Mouse (Mus musculus): ENCODE results near the gene Prpf3. TPM values are rescaled to one million over a fixed set of nuclear protein-coding genes. Genes with fewer than 3 reads are reported as not detected.
"Not testable (repeated sequence)": the region's sequence is repeated elsewhere in the genome, so short reads cannot be mapped to it uniquely, and the experiment has no call there.

Prpf3 gene
- polyA plus RNA-seq, 1 experiment, result 4.5 TPM

- no peak for TF ChIP-seq CTCF (IDR thresholded peaks at IDR 0.05; ENCODE audit: extremely low read depth, insufficient read length, insufficient replicate concordance, low read depth, low read length)
- no peak overlapping the region for H3K4me3 ChIP-seq (ENCODE audit: low read depth, low read length)
- H3K27me3 ChIP-seq (ENCODE audit: control insufficient read depth, insufficient read depth, low read length), result peaks cover 17% of the 10 kb centered on the region
- peaks cover 5% of the 10 kb centered on the region for H3K4me1 ChIP-seq (ENCODE audit: control insufficient read depth, insufficient read depth, insufficient read length, low read length)
- H3K27ac ChIP-seq (ENCODE audit: insufficient read depth, low read depth, low read length), result no peak overlapping the region
- peaks cover 7% of the 10 kb centered on the region; the same call in 1 of the 2 replicates for H3K36me3 ChIP-seq (ENCODE audit: control insufficient read depth, insufficient read depth, low read length)
- WGBS, result 54% methylated on average over 13 of the region's 13 CpGs
Observed at GRCm38 (mm10) chr3:95899800-95900524, 44.3 kb upstream of the Prpf3 start.

DNA sequence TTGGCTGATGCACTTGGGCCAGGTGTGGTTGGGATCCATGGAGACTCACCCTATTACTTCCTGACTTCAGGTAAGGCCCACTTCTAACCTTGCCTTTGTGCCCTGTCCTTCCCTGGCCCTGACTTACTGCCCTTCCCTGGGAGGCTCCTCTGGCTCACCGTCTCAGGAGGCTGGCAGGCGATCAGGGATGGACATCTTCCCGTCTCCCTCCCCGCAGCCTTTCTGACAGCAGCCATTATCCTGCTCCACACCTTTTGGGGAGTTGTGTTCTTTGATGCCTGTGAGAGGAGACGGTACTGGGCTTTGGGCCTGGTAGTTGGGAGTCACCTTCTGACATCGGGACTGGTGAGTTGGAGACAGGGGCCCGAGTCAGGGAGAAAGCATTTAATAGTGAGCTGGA lies 39.8 kb upstream of the Prpf3 start:
- H3K27ac ChIP-seq (ENCODE audit: insufficient read depth, low read depth, low read length), result not testable (repeated sequence)

GRCm38 (mm10) chr3:95894317-95895160 lies 38.9 kb upstream of the Prpf3 start:
- Histone ChIP-seq H3K27ac (ENCODE audit: insufficient read depth, low read depth, low read length) (peak overlapping the region; percentile 87), H3K4me3 (ENCODE audit: low read depth, low read length) (peak overlapping the region; percentile 74), H3K36me3 (ENCODE audit: control insufficient read depth, insufficient read depth, low read length) (peaks cover 7% of the 10 kb centered on the region; the same call in 1 of the 2 replicates), H3K27me3 (ENCODE audit: control insufficient read depth, insufficient read depth, low read length) (no peaks in the 10 kb centered on the region), H3K4me1 (ENCODE audit: control insufficient read depth, insufficient read depth, insufficient read length, low read length) (0 out of 2 replicates have a peak, but pooled peaks cover 3% of the 10 kb centered on the region)
- WGBS, result 8% methylated on average over 16 of the region's 16 CpGs
- no peak for TF ChIP-seq CTCF (IDR thresholded peaks at IDR 0.05; ENCODE audit: extremely low read depth, insufficient read length, insufficient replicate concordance, low read depth, low read length)
- no peak for TF ChIP-seq POLR2A (IDR thresholded peaks at IDR 0.05; ENCODE audit: low read depth, low read length)

More for the DNA sequence above, 39.8 kb upstream of the Prpf3 start:
- not testable (repeated sequence) for H3K27me3 ChIP-seq (ENCODE audit: control insufficient read depth, insufficient read depth, low read length); H3K36me3 ChIP-seq (ENCODE audit: control insufficient read depth, insufficient read depth, low read length); H3K4me3 ChIP-seq (ENCODE audit: low read depth, low read length); H3K4me1 ChIP-seq (ENCODE audit: control insufficient read depth, insufficient read depth, insufficient read length, low read length)
- WGBS, result 89% methylated on average over 7 of the region's 7 CpGs

DNA sequence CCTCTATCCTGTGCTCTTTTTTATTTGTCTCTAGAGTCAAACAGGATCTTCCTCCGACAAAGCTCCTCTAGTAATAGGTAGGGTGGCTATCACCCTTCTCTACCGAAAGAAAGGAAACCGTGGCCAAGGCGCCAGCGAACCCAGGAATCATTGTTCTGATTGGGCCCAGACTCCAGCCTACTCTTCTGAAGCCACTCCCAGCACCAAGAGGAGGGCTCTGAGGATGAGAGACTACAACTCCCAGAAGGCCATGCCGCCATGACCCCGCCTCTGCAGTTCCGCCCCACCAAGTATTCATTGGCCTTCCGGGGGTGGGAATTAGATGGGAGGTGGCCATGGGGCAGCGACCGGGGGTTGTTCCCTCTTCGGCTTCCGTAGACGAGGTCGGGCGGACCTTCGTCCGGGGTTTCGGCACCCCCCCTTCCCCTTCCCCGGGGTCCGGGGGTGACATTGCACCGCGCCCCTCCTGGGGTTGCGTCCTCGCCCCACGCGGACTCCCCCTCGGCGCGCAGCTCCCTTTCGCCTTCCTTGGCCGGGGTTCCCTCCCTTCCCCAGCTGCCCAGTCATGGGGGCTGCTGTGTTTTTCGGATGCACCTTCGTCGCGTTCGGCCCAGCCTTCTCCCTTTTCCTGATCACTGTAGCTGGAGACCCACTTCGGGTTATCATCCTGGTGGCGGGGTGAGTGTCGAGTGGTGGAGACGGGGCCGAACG lies 38.1 kb upstream of the Prpf3 start, which contains the start of gene Aph1a:
Gene Aph1a (plus strand): TSS at position 364 of the 711 bp plus-strand sequence.
- not testable (repeated sequence) for H3K27me3 ChIP-seq (ENCODE audit: control insufficient read depth, insufficient read depth, low read length); H3K36me3 ChIP-seq (ENCODE audit: control insufficient read depth, insufficient read depth, low read length); H3K4me1 ChIP-seq (ENCODE audit: control insufficient read depth, insufficient read depth, insufficient read length, low read length)
- peak within 1 kb of the TSS; percentile 87 for H3K27ac ChIP-seq (ENCODE audit: insufficient read depth, low read depth, low read length)
- WGBS, result under 1% methylated on average over 31 of the region's 43 CpGs
- peak within 1 kb of the TSS; percentile 74 for H3K4me3 ChIP-seq (ENCODE audit: low read depth, low read length)
- peak; percentile 28; the same call in 1 of the 2 replicates for TF ChIP-seq POLR2A (IDR thresholded peaks at IDR 0.05; ENCODE audit: low read depth, low read length)

GRCm38 (mm10) chr3:95893126-95893525 lies 37.4 kb upstream of the Prpf3 start:
- Histone ChIP-seq H3K4me1 (ENCODE audit: control insufficient read depth, insufficient read depth, insufficient read length, low read length) (0 out of 2 replicates have a peak, but pooled peaks cover 3% of the 10 kb centered on the region), H3K27ac (ENCODE audit: insufficient read depth, low read depth, low read length) (peak overlapping the region; percentile 72), H3K4me3 (ENCODE audit: low read depth, low read length) (no peak overlapping the region), H3K36me3 (ENCODE audit: control insufficient read depth, insufficient read depth, low read length) (peaks cover 7% of the 10 kb centered on the region; the same call in 1 of the 2 replicates), H3K27me3 (ENCODE audit: control insufficient read depth, insufficient read depth, low read length) (no peaks in the 10 kb centered on the region)
- TF ChIP-seq CTCF (IDR thresholded peaks at IDR 0.05; ENCODE audit: extremely low read depth, insufficient read length, insufficient replicate concordance, low read depth, low read length) (no peak), POLR2A (IDR thresholded peaks at IDR 0.05; ENCODE audit: low read depth, low read length) (no peak)
- 12% methylated on average over 7 of the region's 7 CpGs for WGBS

DNA sequence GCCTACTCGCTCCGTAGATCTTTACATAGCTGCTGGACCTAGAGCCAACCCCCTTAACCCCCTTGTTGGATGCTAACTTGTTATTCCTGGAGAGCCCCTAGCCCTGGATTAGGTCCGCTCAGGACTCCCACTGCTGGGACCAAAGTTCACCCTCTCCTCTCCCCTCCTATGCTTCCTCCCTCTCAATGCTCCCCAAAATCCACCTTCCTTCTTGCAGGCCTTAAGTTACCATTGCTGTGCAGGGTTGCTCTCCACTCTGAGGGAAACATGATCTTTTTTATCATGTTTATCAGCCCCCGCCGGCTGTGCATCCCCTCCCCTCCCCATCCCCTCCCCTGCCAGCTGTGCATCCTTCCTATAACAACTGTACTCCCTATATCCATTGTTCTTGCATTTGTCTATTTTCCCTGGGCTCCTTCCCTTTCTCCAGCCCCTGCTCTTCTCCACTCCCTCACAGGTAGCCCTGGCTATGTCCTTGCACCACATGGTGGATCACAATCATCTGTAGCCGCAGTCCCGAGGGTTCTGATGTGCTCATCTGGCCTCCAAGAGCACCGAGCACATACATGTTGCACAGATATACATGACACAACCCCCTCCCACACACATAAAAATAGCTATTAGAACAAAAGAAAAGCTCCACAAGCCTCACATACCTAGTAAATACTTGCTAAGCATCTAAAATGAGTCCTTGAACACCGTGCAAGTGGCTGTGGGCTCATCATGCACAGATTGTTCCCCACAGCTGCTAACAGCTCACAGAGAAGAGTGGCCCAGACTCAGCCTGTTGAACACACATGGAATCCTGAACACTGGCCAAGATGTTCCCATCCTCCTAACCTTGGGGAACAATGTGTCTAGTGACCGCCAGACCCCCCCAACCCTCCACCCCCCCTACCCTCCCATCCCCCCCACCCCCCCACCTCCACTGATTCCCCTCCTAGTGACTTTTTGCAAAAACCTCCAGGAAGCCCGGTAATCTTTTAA lies 36.7 kb upstream of the Prpf3 start:
- H3K27me3 ChIP-seq (ENCODE audit: control insufficient read depth, insufficient read depth, low read length), result no peaks in the 10 kb centered on the region
- no peak overlapping the region for H3K4me3 ChIP-seq (ENCODE audit: low read depth, low read length)
- TF ChIP-seq POLR2A (IDR thresholded peaks at IDR 0.05; ENCODE audit: low read depth, low read length) (no peak), CTCF (IDR thresholded peaks at IDR 0.05; ENCODE audit: extremely low read depth, insufficient read length, insufficient replicate concordance, low read depth, low read length) (no peak)
- peaks cover 9% of the 10 kb centered on the region; the same call in 1 of the 2 replicates for H3K4me1 ChIP-seq (ENCODE audit: control insufficient read depth, insufficient read depth, insufficient read length, low read length)
- H3K36me3 ChIP-seq (ENCODE audit: control insufficient read depth, insufficient read depth, low read length), result peaks cover 5% of the 10 kb centered on the region; the same call in 1 of the 2 replicates
- 60% methylated on average over 11 of the region's 11 CpGs for WGBS
- peak overlapping the region; percentile 61; the same call in 1 of the 2 replicates for H3K27ac ChIP-seq (ENCODE audit: insufficient read depth, low read depth, low read length)
